Mouse (Mus musculus) lung, adult 2 months (tissue): Measurements from ENCODE around the gene Uhrf2.

Experiments
- CTCF ChIP-seq: fragments of 200-500 bp; IDR thresholded peaks from 2 replicates; pipeline ENCODE4 v1.5.1; 2011; ENCODE audit warnings: mild to moderate bottlenecking, low read length, control low read depth; ENCODE audit not compliant: insufficient read depth
- POLR2A ChIP-seq: fragments of 200-500 bp; IDR thresholded peaks from 2 replicates; pipeline ENCODE4 v1.6.1; 2011; ENCODE audit warnings: low read depth, mild to moderate bottlenecking, control low read depth, low read length, borderline replicate concordance; ENCODE audit errors: extremely low read depth

GRCm38 (mm10) chr19:30001550-30001949 lies 28.8 kb upstream of the Uhrf2 start:
- TF ChIP-seq CTCF (no peak), POLR2A (no peak)
